Mouse (Mus musculus) ES-Bruce4 (cell line): Measurements from ENCODE around the gene Cacng8. TPM values are rescaled to one million over a fixed set of nuclear protein-coding genes. Genes with fewer than 3 reads are reported as not detected.

Source experiments
- H3K27ac ChIP-seq: 2 replicates; pipeline ENCODE4 v1.5.1; 2012; ENCODE audit warnings: low read length, inconsistent platforms; ENCODE audit not compliant: insufficient read depth
- H3K27me3 ChIP-seq: 2 replicates; pipeline ENCODE4 v1.6.1; 2012; ENCODE audit warnings: mild to moderate bottlenecking, low read length, inconsistent platforms; ENCODE audit not compliant: control insufficient read depth, poor library complexity, insufficient read depth, severe bottlenecking
- H3K36me3 ChIP-seq: 2 replicates; pipeline ENCODE4 v1.6.1; 2012; ENCODE audit warnings: inconsistent platforms, mild to moderate bottlenecking, low read length, moderate library complexity; ENCODE audit not compliant: control insufficient read depth, poor library complexity, insufficient read depth, severe bottlenecking
- H3K4me1 ChIP-seq: one replicate; pipeline ENCODE4 v1.8.1; 2011; ENCODE audit warnings: low read length; ENCODE audit not compliant: control insufficient read depth, insufficient read depth
- H3K4me3 ChIP-seq: 2 replicates; pipeline ENCODE4 v1.5.1; 2011; ENCODE audit warnings: low read depth, mild to moderate bottlenecking, low read length
- H3K9ac ChIP-seq: 2 replicates; pipeline ENCODE4 v1.6.1; 2012; ENCODE audit warnings: low read depth, mild to moderate bottlenecking, inconsistent platforms; ENCODE audit not compliant: poor library complexity, severe bottlenecking
- H3K9me3 ChIP-seq: replicated peaks from 2 replicates; pipeline ENCODE4 v1.6.1; 2012; ENCODE audit warnings: mild to moderate bottlenecking, low read length, inconsistent platforms; ENCODE audit not compliant: control insufficient read depth, poor library complexity, insufficient read depth, severe bottlenecking
- CTCF ChIP-seq: IDR thresholded peaks from one replicate; pipeline ENCODE4 v1.8.1; 2011; ENCODE audit warnings: low read depth, low read length
- EP300 ChIP-seq: IDR thresholded peaks from 2 replicates; pipeline ENCODE4 v1.6.1; 2011; ENCODE audit warnings: low read depth, low read length; ENCODE audit not compliant: insufficient read depth
- POLR2A ChIP-seq: IDR thresholded peaks from one replicate; pipeline ENCODE4 v1.8.1; 2011; ENCODE audit warnings: low read length; ENCODE audit not compliant: insufficient read depth
- polyA plus RNA-seq: library from polyadenylated mRNA; stranded (reverse); fragments of >200 nt; gene quantifications from 2 replicates; pipeline ENCODE4 v1.2.4, GENCODE M21; 2011; ENCODE audit warnings: low read depth; ENCODE audit not compliant: missing spikeins, insufficient read depth, insufficient read length

Cacng8 gene
- polyA plus RNA-seq, 1 experiment, result 5.2 TPM

GRCm38 (mm10) chr7:3442476-3443062 lies 52.1 kb downstream of the Cacng8 start:
- Histone ChIP-seq H3K9me3 (no peaks in the 10 kb centered on the region), H3K27ac (no peak overlapping the region), H3K9ac (no peak overlapping the region), H3K4me1 (no peaks in the 10 kb centered on the region), H3K36me3 (no peaks in the 10 kb centered on the region), H3K27me3 (no peaks in the 10 kb centered on the region), H3K4me3 (no peak overlapping the region)
- no peak for TF ChIP-seq CTCF
- TF ChIP-seq EP300, result no peak
- no peak for TF ChIP-seq POLR2A

- no peaks in the 10 kb centered on the region for H3K9me3 ChIP-seq
- H3K27me3 ChIP-seq, result no peaks in the 10 kb centered on the region
- TF ChIP-seq EP300 (no peak), CTCF (no peak), POLR2A (no peak)
- no peaks in the 10 kb centered on the region for H3K36me3 ChIP-seq
- H3K4me3 ChIP-seq, result no peak overlapping the region
- no peak overlapping the region for H3K27ac ChIP-seq
- H3K4me1 ChIP-seq, result no peaks in the 10 kb centered on the region
- no peak overlapping the region for H3K9ac ChIP-seq
Observed at GRCm38 (mm10) chr7:3444678-3445077, 54.2 kb downstream of the Cacng8 start.

GRCm38 (mm10) chr7:3446584-3446983 lies 56.1 kb downstream of the Cacng8 start:
- no peak for TF ChIP-seq POLR2A
- no peak for TF ChIP-seq CTCF
- TF ChIP-seq EP300, result no peak
- H3K27me3 ChIP-seq, result no peaks in the 10 kb centered on the region
- no peak overlapping the region for H3K4me3 ChIP-seq
- no peak overlapping the region for H3K9ac ChIP-seq
- H3K36me3 ChIP-seq, result no peaks in the 10 kb centered on the region
- no peak overlapping the region for H3K27ac ChIP-seq
- H3K9me3 ChIP-seq, result no peaks in the 10 kb centered on the region
- peaks cover 2% of the 10 kb centered on the region for H3K4me1 ChIP-seq

DNA sequence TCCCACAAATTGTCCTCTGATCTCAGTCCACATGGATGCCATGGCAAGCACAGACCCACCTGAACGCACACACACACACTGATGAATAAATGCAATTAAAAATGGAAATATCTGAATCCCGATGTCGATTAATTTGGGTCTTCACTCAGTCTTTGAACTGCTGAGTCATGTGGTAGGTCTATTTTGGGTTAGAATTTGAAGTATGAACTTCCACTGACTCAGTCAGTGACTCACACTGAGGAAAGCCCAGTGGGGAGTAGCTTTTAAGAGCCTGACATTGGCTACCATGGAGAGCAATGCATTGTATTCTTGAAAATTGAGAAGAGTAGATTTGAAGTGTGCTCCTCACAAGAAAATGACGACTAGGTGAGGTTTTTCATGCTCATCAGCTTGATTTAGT lies 56.5 kb downstream of the Cacng8 start:
- no peak for TF ChIP-seq EP300
- no peak for TF ChIP-seq POLR2A
- no peak for TF ChIP-seq CTCF

GRCm38 (mm10) chr7:3448737-3449454 lies 58.4 kb downstream of the Cacng8 start:
- Histone ChIP-seq H3K9me3 (no peaks in the 10 kb centered on the region), H3K27ac (no peak overlapping the region), H3K9ac (no peak overlapping the region), H3K27me3 (no peaks in the 10 kb centered on the region), H3K36me3 (no peaks in the 10 kb centered on the region), H3K4me1 (peaks cover 3% of the 10 kb centered on the region), H3K4me3 (no peak overlapping the region)
- peak; percentile 77 for TF ChIP-seq CTCF
- TF ChIP-seq EP300, result no peak
- no peak for TF ChIP-seq POLR2A

More for the DNA sequence above, 56.5 kb downstream of the Cacng8 start:
- Histone ChIP-seq H3K27ac (no peak overlapping the region), H3K4me1 (peaks cover 3% of the 10 kb centered on the region), H3K9ac (no peak overlapping the region), H3K9me3 (no peaks in the 10 kb centered on the region), H3K36me3 (no peaks in the 10 kb centered on the region), H3K27me3 (no peaks in the 10 kb centered on the region), H3K4me3 (no peak overlapping the region)

DNA sequence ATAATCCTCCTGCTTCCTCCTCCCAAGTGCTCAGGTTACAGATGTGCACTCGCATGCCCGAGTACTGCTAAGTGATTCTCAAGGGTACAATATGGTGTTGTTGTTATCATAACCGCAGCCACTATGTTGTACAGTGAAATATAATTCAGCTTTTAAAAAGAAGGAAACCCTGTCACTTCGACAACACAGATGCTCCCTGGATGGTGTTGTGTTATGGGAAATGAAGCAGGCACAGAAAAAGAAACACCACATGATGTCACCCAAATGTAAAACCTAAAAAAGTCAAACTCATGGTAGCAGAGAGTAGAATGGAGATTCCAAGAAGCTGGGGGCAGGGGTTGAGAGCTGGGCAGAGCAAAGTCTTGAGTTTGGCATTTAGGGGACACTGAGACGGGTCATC lies 60.2 kb downstream of the Cacng8 start:
- Histone ChIP-seq H3K36me3 (no peaks in the 10 kb centered on the region), H3K4me1 (peaks cover 3% of the 10 kb centered on the region), H3K9me3 (no peaks in the 10 kb centered on the region), H3K4me3 (no peak overlapping the region), H3K27me3 (no peaks in the 10 kb centered on the region), H3K9ac (no peak overlapping the region), H3K27ac (no peak overlapping the region)
- TF ChIP-seq POLR2A (no peak), EP300 (no peak), CTCF (no peak)
